Mouse (Mus musculus) embryonic fibroblast, embryonic 13.5 days (primary cell): ENCODE data around the gene Ttf2. TPM values are rescaled to one million over a fixed set of nuclear protein-coding genes. Genes with fewer than 3 reads are reported as not detected.

Source experiments
- H3K27ac ChIP-seq: 2 replicates; pipeline ENCODE4 v1.5.1; 2012; ENCODE audit warnings: low read length, control low read depth, inconsistent platforms; ENCODE audit not compliant: insufficient read depth
- H3K4me1 ChIP-seq: 2 replicates; pipeline ENCODE4 v1.6.1; 2011; ENCODE audit warnings: low read length; ENCODE audit not compliant: control insufficient read depth, insufficient read depth
- H3K4me3 ChIP-seq: 2 replicates; pipeline ENCODE4 v1.5.1; 2011; ENCODE audit warnings: mild to moderate bottlenecking, control low read depth, low read length; ENCODE audit not compliant: insufficient read depth
- CTCF ChIP-seq: IDR thresholded peaks from 2 replicates; pipeline ENCODE4 v1.5.1; 2011; ENCODE audit warnings: mild to moderate bottlenecking, control low read depth, low read length, moderate library complexity, borderline replicate concordance; ENCODE audit not compliant: insufficient read depth
- POLR2A ChIP-seq: IDR thresholded peaks from 2 replicates; pipeline ENCODE4 v1.6.1; 2011; ENCODE audit warnings: low read depth, mild to moderate bottlenecking, control low read depth, low read length, moderate library complexity
- polyA plus RNA-seq: library from polyadenylated mRNA; stranded (reverse); fragments of >200 nt; gene quantifications from 2 replicates; pipeline ENCODE4 v1.2.4, GENCODE M21; 2011; ENCODE audit warnings: low read depth; ENCODE audit not compliant: missing spikeins, insufficient read length

The Ttf2 gene
- polyA plus RNA-seq: 13.5 and 14.4 TPM in 2 replicates

GRCm38 (mm10) chr3:100969176-100969917 is at the start of gene Ttf2:
TSS of gene Ttf2 (minus strand) at chr3:100969663.
- TF ChIP-seq POLR2A (peak; percentile 72), CTCF (no peak)
- no peaks in the 10 kb centered on the region; the same call in 1 of the 2 replicates for H3K4me1 ChIP-seq
- H3K27ac ChIP-seq: no peak within 1 kb of the TSS
- H3K4me3 ChIP-seq: peak within 1 kb of the TSS; percentile 82

GRCm38 (mm10) chr3:101018494-101018893 is 49.0 kb upstream of the Ttf2 start:
- no peak overlapping the region for H3K27ac ChIP-seq
- H3K4me1 ChIP-seq: no peaks in the 10 kb centered on the region
- TF ChIP-seq POLR2A (no peak), CTCF (no peak)
- H3K4me3 ChIP-seq: no peak overlapping the region

GRCm38 (mm10) chr3:101016050-101016449 is 46.6 kb upstream of the Ttf2 start:
- H3K4me1 ChIP-seq: no peaks in the 10 kb centered on the region
- TF ChIP-seq CTCF (no peak), POLR2A (no peak)
- H3K27ac ChIP-seq: no peak overlapping the region
- no peak overlapping the region for H3K4me3 ChIP-seq

GRCm38 (mm10) chr3:101015254-101015653 is 45.8 kb upstream of the Ttf2 start:
- TF ChIP-seq POLR2A (no peak), CTCF (no peak)
- H3K4me1 ChIP-seq: no peaks in the 10 kb centered on the region
- H3K4me3 ChIP-seq: no peak overlapping the region
- no peak overlapping the region for H3K27ac ChIP-seq

GRCm38 (mm10) chr3:101013536-101013935 is 44.1 kb upstream of the Ttf2 start:
- Histone ChIP-seq H3K4me1 (no peaks in the 10 kb centered on the region), H3K27ac (no peak overlapping the region), H3K4me3 (no peak overlapping the region)
- TF ChIP-seq CTCF (no peak), POLR2A (no peak)

GRCm38 (mm10) chr3:101013005-101013404 is 43.5 kb upstream of the Ttf2 start:
- H3K4me3 ChIP-seq: no peak overlapping the region
- no peak overlapping the region for H3K27ac ChIP-seq
- H3K4me1 ChIP-seq: no peaks in the 10 kb centered on the region
- TF ChIP-seq CTCF (no peak), POLR2A (no peak)

GRCm38 (mm10) chr3:101012597-101012996 is 43.1 kb upstream of the Ttf2 start:
- Histone ChIP-seq H3K27ac (no peak overlapping the region), H3K4me3 (no peak overlapping the region), H3K4me1 (no peaks in the 10 kb centered on the region)
- no peak for TF ChIP-seq CTCF
- TF ChIP-seq POLR2A: no peak

- H3K4me1 ChIP-seq: no peaks in the 10 kb centered on the region
- H3K27ac ChIP-seq: no peak overlapping the region
- no peak overlapping the region for H3K4me3 ChIP-seq
- TF ChIP-seq CTCF (no peak), POLR2A (no peak)
These were observed 42.7 kb upstream of the Ttf2 start for GRCm38 (mm10) chr3:101012131-101012571.

- Histone ChIP-seq H3K4me1 (no peaks in the 10 kb centered on the region), H3K4me3 (no peak overlapping the region), H3K27ac (no peak overlapping the region)
- TF ChIP-seq POLR2A: no peak
These were observed 41.7 kb upstream of the Ttf2 start for GRCm38 (mm10) chr3:101011203-101011600.

- no peak overlapping the region for H3K27ac ChIP-seq
- H3K4me3 ChIP-seq: no peak overlapping the region
- TF ChIP-seq CTCF (no peak), POLR2A (no peak)
- no peaks in the 10 kb centered on the region for H3K4me1 ChIP-seq
These were observed 41.2 kb upstream of the Ttf2 start for GRCm38 (mm10) chr3:101010589-101011202.
